Mouse (Mus musculus) lung, postnatal 0 days (tissue): ENCODE data around the gene Gng7.

Experiments used
- CTCF ChIP-seq: IDR thresholded peaks from 2 replicates; pipeline ENCODE4 v1.5.1; 2016; ENCODE audit warnings: antibody characterized with exemption, mild to moderate bottlenecking
- EP300 ChIP-seq: IDR thresholded peaks from 2 replicates; pipeline ENCODE4 v1.6.1; 2016; ENCODE audit warnings: antibody characterized with exemption, mild to moderate bottlenecking, control low read depth

DNA sequence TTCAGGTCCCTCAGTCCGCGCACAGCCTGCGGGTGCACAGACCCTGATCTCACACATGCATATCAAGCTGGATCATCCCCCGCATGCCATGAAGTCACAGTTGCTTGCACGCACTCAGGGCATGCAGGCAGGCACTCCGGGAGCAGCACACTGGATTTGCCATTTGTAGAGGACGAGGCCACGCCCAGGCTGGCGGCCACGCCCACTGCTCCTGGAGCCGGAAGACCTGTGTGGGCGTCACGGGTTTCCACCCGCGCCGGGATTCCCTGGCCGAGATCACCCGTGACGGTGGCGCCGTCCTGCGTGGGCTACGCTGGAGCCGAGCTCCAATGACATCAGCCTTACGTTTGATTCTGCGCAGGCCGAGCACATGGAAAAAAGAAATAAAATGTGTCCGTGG, 75.1 kb downstream of the Gng7 start:
- TF ChIP-seq CTCF: no peak
- TF ChIP-seq EP300: no peak
